Mouse (Mus musculus) thymus, adult 2 months (tissue): ENCODE measurements around the gene Grhl3.

ENCODE experiments used
- CTCF ChIP-seq: fragments of 200-500 bp; IDR thresholded peaks from 2 replicates; pipeline ENCODE4 v1.5.1; 2012; ENCODE audit warnings: mild to moderate bottlenecking, control low read depth, low read length, moderate library complexity, borderline replicate concordance; ENCODE audit not compliant: control insufficient read depth, poor library complexity, insufficient read depth; ENCODE audit errors: extremely low read depth
- POLR2A ChIP-seq: fragments of 200-500 bp; IDR thresholded peaks from 2 replicates; pipeline ENCODE4 v1.6.1; 2012; ENCODE audit warnings: mild to moderate bottlenecking, low read length, control low read depth, moderate library complexity; ENCODE audit not compliant: control insufficient read depth, poor library complexity, insufficient read depth; ENCODE audit errors: extremely low read depth

DNA sequence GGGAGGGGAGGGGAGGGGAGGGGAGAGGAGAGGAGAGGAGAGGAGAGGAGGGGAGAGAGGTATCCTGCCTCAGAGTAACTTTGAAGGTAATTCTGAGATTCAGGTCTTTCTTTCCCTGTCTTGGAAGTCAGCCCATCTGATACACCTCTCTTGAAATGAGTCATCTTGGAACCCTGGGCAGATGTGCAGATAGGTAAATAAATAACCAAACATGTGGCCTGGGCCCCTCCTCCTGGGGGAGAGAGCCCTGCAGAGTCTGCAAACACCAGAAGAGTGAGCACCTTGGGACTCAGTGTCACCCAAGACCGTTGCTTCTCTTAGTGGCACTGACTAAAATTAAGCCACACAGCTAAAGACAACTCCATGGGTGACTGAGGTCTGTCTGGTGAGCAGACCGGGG lies 25.6 kb upstream of the Grhl3 start:
- no peak for TF ChIP-seq POLR2A
- no peak for TF ChIP-seq CTCF
